Mouse (Mus musculus) naive thymus-derived CD4-positive, alpha-beta T cell, adult 2 months (primary cell): ENCODE measurements around the gene Podxl.
"Not testable (repeated sequence)": the region's sequence is repeated elsewhere in the genome, so short reads cannot be mapped to it uniquely, and the experiment has no call there.

ENCODE experiments used
- DNase-seq: peaks from one replicate; pipeline ENCODE4 v3.0.0-alpha.2; 2011; ENCODE audit warnings: low read depth

Podxl gene

DNA sequence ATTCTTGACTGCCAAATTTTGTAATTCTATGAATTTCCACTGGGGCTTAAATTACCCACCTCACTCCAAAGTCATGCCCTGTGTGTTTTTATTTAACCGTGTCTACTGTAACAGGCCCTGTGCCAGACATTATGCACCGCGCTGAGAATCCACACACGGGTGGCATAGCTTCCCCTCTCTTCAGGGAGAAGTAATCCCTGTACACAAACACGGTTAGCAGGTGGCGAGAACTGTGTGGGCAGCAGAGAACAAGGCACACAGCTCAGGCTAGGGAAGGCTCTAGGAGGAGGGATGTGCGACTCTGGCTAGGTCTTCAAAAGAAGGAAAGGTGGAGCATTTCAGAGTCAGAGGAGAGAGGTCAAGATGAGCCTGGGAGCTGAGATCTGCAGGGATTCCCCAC lies 3.4 kb upstream of the Podxl start:
- DNase-seq, result no peak

DNA sequence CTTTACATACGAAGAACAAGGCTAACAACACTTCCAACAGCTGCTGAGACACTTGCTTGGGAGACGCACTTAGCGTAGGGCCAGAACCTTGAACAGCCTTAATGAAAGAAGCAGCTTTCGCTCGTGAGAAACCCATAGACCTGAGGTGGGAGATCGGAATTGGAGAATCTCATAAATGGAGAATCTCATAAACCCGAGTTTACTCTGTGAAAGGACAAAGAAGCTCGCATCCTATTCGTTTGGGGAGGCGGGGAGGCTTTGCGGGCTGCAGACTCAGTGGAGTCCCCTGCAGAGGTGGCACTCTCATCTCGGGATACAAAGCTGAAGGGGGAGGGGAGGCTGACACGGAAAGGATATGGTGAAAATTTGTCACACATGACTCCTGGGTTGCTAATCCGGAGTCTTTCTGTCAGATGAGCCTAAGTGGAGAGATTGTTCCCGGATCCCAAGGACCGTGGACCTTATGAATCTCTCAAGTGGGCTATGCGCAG lies 1.2 kb upstream of the Podxl start:
- peak; percentile 8 for DNase-seq

DNA sequence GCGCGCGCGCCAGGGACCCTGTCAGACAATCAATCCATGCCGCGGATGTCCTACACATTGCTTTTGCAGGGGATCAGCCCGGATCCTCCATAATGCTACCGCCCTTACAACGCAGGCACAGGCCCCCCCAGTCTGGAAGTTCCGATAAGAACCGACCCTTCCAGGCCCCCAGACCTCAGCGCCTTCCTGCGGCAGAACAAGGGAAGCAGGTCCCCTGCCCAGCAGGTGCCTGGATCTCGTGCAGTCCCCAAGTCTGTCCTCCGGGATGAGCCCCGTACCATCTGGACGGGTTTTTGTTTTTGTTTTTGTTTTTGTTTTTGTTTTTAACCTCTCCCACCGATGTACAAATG lies 376 bp upstream of the Podxl start:
- no peak for DNase-seq

DNA sequence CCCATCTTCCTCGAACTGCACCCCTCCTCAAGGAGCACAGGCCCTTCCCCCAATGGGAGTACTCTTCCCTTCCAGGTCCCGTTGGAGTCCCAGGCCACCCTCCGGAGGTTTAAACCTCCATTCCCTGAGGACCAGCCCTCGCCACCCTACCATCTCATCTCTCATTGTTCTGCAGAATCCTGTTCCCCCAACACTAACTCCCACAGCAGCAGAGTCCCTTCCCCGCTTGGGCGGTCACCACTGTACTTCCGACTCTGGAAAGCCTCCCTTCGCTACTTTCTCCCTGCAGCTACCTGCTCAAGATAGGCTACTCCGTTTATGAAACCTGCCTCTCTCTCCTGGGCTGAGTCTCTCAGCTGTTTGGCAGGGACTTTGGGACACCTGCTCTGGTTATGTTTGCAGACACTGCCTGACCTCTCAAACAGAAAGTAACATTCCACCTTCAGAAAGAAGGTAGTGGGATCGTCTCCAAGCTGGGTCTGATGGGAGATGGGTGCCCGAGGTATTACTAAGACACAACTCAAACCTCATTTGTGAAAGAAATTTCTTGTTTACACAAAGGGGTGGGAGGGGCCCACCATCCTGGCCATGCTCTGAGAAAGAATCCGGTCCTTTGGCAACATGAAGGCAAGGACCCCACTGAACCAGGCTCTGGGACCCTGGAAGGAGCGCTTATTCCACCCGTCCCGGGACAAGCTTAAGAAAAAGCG lies 1.3 kb downstream of the Podxl start:
- peak; percentile 4 for DNase-seq

GRCm38 (mm10) chr6:31561948-31562347 lies 1.8 kb downstream of the Podxl start:
- not testable (repeated sequence) for DNase-seq

DNA sequence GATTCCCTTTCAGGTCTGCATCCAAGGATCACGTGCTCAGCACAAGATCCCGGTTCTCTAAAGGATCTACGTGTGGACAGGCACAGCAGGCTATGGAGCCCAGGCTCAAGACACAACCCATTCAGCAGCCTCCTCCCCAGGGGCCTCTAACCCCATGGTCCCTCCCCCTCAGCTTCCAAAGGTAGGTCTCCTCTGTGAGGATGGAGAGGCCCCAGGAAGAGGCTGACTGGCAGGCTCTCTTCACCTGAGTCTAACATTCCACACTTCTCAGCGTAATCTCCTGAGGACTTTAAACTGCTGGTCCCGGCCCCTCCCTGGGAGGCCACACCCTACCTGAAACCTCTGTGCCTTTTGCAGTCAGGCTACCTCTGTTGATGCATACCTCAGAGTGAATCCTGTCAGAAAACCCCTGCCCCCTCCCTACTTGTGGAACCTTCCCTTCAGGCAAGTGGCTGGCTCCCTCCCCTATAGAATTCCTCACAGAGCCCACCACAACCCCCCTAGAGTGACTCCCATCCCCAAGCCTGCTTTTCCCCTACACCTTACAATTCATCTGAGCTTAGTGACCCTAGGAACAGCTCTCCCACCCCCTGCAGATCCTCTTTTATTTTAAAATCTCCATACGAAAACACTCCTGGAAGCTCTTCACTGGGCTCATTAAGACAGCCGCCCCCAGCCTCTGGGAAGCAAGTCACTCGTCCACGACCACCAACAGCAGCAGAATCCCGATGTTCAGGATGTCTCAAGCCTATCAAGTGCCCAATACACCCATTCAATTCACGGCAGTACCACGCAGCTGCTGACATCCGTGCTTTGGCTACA lies 3.4 kb downstream of the Podxl start:
- DNase-seq, result no peak

GRCm38 (mm10) chr6:31556460-31557100 lies 7.2 kb downstream of the Podxl start:
- no peak for DNase-seq

DNA sequence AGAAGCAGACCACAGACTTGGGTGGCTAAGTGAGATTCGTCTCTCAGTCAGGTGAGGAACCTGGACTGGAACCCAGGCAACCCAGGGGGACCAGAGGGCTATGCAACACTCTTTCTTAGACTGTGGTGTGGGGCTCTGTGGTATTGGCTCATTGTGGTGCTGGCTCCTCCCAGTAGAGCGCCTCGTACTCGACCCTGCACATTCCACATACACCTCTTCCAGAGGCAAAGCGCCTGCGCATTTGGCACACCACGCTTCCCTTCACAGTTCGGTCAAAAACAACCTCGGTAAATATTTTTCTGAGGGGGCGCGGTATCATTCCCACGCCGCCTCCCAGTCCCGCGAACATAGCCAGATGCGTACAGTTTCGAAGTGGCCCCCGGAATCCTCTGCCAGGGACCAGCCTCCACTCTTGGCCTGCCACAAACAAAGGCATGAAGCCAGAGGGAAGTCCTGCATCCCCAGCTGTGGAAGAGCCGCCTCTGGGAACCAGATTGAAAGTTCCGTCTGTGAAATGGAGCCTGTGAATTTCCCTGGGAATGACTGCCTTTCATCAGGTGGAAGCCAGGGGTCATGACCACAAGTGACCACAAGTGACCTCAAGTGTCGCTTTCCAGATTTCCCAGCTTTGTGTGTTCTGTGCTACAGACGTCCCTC lies 12.8 kb downstream of the Podxl start:
- no peak for DNase-seq

- DNase-seq, result no peak
Measured at GRCm38 (mm10) chr6:31549361-31550051, 14.3 kb downstream of the Podxl start.

DNA sequence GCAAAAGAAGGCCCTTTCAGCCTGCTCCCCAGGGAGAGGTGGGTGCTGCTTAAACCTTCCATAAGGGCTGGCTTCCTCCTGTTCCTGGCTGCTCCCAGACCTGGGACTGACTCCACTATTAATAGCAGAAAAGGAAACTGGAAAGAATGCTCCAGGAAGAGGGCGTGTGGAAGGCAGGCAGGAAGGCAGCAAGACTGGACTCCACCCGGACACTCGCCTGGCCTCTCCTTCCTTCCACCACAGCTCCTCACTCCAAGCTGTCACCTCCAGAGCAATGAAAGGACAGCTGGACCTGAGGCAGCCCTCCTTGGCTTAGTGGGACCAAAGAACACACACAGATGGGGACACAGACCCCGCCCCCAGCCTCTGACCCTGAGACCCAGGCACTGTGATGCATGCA lies 19.5 kb downstream of the Podxl start:
- no peak for DNase-seq

- no peak for DNase-seq
Measured at GRCm38 (mm10) chr6:31540018-31540417, 23.8 kb downstream of the Podxl start.

GRCm38 (mm10) chr6:31538112-31538511 lies 25.7 kb downstream of the Podxl start:
- DNase-seq, result no peak

- DNase-seq, result no peak
Measured at GRCm38 (mm10) chr6:31537193-31537592, 26.6 kb downstream of the Podxl start.

DNA sequence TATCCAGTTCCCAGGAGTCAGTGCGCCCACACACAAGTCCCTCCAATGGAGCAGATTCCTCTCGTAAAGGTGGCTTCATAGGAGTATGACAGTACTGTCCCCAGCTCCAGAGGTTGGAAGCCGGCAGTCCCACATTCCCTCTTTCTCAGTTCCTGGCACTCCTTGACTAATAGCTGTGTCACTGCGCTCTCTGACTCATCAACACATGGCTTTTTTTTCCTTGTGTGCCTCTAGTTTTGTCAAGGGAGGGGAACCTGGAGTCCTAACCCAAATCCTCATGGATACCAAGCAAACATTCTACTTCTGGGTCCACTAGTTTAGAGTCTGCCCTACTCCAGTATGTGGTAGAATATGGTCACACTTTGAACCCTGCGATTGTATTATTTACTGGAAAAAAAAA lies 29.1 kb downstream of the Podxl start:
- no peak for DNase-seq

DNA sequence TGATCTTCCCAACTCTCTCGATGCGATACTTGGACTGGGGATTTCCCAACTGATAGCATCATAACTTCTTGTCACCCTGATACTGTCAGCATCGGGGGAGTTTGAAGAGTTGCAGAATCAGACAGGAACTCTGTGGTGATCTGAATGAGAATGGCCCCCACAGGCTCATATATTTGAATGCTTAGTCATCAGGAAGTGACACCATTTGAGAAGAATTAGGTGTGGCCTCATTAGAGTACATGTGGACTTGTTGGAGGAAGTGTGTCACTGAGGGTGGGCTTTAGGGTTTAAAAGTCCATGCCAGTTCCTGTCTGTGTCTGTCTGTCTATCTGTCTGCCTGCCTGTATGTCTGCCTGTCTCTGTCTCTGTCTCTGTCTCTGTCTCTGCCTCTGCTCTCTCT lies 31.9 kb downstream of the Podxl start:
- no peak for DNase-seq

DNA sequence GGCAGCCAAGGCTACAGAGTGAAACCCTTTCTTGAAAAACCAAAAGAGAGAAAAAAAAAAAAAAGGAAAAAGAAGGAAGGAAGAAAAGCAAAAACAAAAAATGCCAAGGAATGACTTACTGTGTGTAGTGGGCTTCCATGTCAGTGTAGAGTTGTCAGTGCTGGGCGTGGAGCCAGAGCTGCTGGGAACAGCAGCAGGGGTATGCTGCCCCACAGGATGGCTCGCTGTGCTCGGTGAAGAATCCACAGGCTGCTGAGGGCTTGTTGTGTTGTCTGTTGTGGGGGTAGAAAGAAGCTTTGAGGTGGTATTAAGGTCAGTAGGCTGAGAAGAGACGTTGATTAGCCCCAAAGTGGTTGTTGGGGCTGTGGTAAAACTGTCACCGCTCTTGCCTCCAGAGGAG lies 35.4 kb downstream of the Podxl start:
- DNase-seq, result no peak

- DNase-seq, result peak; percentile 38
Measured at GRCm38 (mm10) chr6:31527897-31528296, 35.9 kb downstream of the Podxl start.

DNA sequence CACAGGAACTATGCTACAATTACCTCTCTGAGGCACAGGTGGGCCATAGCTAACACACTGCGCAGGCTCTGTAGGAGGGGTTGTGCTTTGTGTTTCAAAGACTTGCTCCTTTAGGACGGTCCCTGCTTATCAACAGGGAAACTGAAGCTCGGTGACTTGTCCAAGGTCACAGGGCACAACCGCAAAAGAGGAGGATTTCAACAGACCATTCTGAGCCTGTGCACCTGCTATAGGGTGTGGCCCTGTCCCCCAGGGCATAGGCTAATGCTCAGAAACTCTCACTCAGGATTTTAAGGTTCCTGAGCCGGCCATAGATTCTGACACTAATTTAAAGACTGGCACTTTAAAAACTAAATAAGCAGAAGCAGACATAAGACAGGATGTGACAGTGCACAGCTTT lies 36.9 kb downstream of the Podxl start:
- no peak for DNase-seq

DNA sequence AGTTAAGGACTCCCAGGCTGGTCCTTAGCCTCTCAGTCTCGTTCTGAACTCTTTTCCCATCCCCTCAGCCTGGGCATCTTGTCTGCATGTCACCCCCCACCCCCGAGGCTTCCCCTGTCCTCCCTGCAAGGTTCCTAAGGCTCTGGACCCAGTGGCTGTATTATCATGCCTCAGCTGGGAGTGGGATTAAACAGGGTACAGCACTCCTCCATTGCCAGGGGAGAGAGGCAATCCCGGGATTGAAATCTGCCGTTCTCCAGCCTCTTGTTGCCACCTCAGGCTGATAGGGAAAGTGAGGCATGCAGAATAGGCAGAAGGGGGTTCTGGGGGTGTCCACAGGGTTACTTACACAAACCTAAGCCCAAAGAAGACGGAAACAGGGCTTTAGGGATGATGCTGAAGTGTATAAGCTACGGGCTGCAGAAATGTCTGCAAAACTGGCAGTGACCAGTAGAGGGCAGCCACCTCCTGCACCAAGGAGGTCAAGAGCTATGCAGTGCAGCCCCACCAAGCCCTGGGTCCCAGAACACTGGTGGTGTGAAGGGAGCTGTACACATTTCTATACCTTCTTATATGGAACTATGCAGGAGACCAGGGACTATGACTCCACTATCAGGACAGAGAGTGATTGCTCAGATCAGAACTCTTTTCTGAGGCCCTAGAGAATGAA lies 38.4 kb downstream of the Podxl start:
- peak; percentile 60 for DNase-seq

DNA sequence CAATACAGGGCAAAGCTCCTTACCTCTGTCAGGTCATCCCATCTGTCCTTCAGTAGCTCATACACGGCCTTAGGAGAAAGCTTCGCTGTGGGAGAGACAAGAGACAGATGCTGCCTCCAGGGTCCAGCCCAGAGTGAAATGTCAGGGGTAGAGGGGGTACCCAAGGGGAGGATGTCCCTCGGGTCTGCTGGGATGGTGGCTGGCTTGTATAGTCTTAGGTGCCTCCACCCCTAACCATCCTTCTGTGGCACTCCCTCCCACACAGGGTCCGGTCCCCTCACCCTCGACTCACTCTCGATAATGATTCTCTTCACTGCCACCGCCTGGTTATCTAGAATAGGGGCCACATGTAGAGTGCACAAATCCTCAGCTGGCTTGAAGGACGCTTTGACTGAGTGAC lies 39.1 kb downstream of the Podxl start:
- no peak for DNase-seq

- DNase-seq, result no peak
Measured at GRCm38 (mm10) chr6:31524121-31524520, 39.7 kb downstream of the Podxl start.
